Mouse (Mus musculus) left cerebral cortex, adult 11 months (tissue): ENCODE results near the gene Ino80d.

Experiments used
- DNase-seq: peaks from one replicate; pipeline ENCODE4 v3.0.0; 2022; ENCODE audit warnings: low spot score

Ino80d gene

GRCm38 (mm10) chr1:63107614-63108327 is 6.7 kb downstream of the Ino80d start:
- DNase-seq: no peak

- no peak for DNase-seq
Observed at GRCm38 (mm10) chr1:63102758-63103451, 11.6 kb downstream of the Ino80d start.

- DNase-seq: no peak
Observed at GRCm38 (mm10) chr1:63100196-63100595, 14.3 kb downstream of the Ino80d start.

- DNase-seq: no peak
Observed at GRCm38 (mm10) chr1:63098831-63099230, 15.6 kb downstream of the Ino80d start.

- DNase-seq: no peak
Observed at GRCm38 (mm10) chr1:63096071-63096470, 18.4 kb downstream of the Ino80d start.

- no peak for DNase-seq
Observed at GRCm38 (mm10) chr1:63089795-63090194, 24.7 kb downstream of the Ino80d start.

- DNase-seq: no peak
Observed at GRCm38 (mm10) chr1:63088614-63089013, 25.9 kb downstream of the Ino80d start.

GRCm38 (mm10) chr1:63080277-63080676 is 34.2 kb downstream of the Ino80d start:
- no peak for DNase-seq

GRCm38 (mm10) chr1:63076383-63076782 is 38.1 kb downstream of the Ino80d start:
- DNase-seq: no peak

- DNase-seq: no peak
Observed at GRCm38 (mm10) chr1:63071379-63071778, 43.1 kb downstream of the Ino80d start.

GRCm38 (mm10) chr1:63058361-63058760 is 56.1 kb downstream of the Ino80d start:
- no peak for DNase-seq

GRCm38 (mm10) chr1:63057849-63058248 is 56.6 kb downstream of the Ino80d start:
- no peak for DNase-seq

GRCm38 (mm10) chr1:63057318-63057717 is 57.1 kb downstream of the Ino80d start:
- no peak for DNase-seq

- DNase-seq: no peak
Observed at GRCm38 (mm10) chr1:63055386-63055785, 59.1 kb downstream of the Ino80d start.

- no peak for DNase-seq
Observed at GRCm38 (mm10) chr1:63050866-63051265, 63.6 kb downstream of the Ino80d start.

GRCm38 (mm10) chr1:63049977-63050376 is 64.5 kb downstream of the Ino80d start:
- no peak for DNase-seq

- DNase-seq: no peak
Observed at GRCm38 (mm10) chr1:63047983-63048382, 66.5 kb downstream of the Ino80d start.

GRCm38 (mm10) chr1:63032929-63033328 is 81.5 kb downstream of the Ino80d start:
- DNase-seq: no peak

- DNase-seq: no peak
Observed at GRCm38 (mm10) chr1:63019916-63020315, 94.6 kb downstream of the Ino80d start.

GRCm38 (mm10) chr1:63005013-63005646 is 109.3 kb downstream of the Ino80d start:
- DNase-seq: no peak

- no peak for DNase-seq
Observed at GRCm38 (mm10) chr1:63001874-63002273, 112.6 kb downstream of the Ino80d start.

GRCm38 (mm10) chr1:62993348-62993747 is 121.1 kb downstream of the Ino80d start:
- no peak for DNase-seq

GRCm38 (mm10) chr1:62992648-62993047 is 121.8 kb downstream of the Ino80d start:
- DNase-seq: no peak
